Mouse (Mus musculus): ENCODE results near the gene Sesn1.

DNA sequence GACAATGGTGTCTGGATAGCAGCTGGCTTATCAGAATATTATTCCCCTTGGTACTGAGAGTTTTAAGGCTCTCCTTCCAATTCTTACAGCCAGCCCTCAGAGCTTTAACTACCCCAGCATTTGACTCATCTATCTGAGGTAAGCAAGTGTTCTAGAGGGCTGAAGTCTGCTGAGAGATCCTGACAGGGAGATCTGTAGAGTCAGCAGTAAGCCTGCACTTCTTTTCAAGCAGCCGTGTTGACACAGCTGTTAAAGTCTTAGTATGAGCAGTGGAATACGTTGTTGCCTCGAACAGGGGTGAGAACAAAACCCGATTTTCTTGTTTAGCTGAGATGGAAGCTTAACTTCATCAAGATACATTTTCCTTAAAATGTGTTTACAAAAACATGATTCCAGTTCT, 43.5 kb upstream of the Sesn1 start:
- TF ChIP-seq POLR2A (IDR thresholded peaks at IDR 0.05; ENCODE audit: low read depth, low read length): no peak
- TF ChIP-seq CTCF (IDR thresholded peaks at IDR 0.05; ENCODE audit: extremely low read depth, insufficient read length, insufficient replicate concordance, low read depth, low read length): no peak

Measured in small intestine, adult 2 months (tissue).